Mouse (Mus musculus): ENCODE data around the gene Padi3.

Gene Padi3

DNA sequence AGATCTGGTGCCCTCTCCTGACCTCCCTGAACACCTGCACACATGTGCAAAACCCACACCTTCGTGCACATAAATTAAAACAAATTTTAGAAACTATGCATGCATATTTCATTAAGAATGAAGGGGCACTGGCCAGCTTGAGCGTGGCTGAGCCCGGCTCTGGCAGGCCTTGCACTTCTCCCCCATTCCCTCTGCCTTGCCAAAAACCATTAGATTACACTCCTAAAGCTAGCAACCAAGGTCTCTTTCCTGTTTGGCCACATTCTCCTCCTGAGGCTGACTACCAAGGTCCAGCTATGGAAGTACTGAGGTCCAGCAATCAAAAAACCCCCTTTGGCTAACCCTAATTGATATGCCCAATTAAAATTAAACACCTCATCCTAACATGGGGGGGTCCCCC is 13.7 kb downstream of the Padi3 start:
- TF ChIP-seq GATA4 (IDR thresholded peaks at IDR 0.05; ENCODE audit: insufficient replicate concordance, low read length): no peak

DNA sequence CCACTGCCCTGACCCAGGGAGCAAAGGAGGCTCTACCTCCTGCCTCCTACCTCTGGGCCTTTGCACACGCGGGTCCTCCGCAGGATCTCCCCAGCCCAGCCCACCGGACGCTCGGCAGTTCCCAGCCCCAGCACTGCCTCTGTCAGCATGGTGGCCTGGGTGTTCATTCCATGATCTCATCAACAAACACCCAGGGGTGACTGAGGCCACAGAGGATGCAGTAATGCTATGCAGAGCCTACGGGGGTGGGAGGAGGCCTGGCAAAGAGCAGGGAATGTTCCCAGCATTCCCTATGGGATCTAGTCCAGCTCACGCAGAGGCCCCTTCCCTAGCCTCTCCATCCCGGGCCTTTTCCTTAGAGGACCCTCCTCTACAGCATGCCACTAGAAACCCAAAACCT is 15.8 kb downstream of the Padi3 start:
- no peak for TF ChIP-seq GATA4 (IDR thresholded peaks at IDR 0.05; ENCODE audit: insufficient replicate concordance, low read length)

DNA sequence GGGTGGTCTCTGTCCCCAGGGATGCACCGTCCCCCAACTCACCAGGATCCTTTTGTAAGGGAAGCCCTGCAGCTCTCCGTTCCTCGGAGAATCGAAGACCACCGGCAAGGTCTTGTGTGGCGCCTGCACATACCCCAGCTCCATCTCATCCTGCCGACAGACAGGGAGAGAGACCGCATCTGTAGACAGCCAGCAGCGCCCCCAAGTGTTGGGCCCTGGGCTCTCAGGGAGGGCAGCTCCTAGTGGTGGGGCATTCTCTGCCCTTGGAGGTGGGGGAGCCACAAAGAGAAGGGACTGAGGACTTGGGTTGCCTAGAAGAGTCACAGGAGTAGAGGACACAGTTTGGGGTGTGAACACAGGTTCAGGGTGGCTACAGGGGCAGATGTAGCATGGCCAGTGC is 16.7 kb downstream of the Padi3 start:
- no peak for TF ChIP-seq GATA4 (IDR thresholded peaks at IDR 0.05; ENCODE audit: insufficient replicate concordance, low read length)

DNA sequence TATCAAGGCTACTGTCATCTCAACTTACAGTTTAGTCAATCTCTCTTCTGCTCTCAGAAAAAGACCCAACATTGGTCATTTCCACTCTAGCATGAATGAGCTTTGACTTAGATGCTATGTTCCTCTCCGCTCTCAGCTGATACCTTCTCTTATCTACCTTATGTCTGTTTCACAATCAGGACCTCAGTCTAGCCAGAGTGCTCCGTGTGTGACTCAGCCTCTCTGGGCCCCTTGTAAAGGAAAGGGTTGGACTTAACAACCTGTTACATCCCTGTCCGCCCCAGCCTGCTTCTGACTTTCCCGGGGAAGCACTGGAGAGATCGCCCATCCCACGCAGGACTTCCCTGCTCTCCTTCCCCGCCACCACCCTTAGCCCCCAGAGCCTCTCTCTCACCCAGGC is 17.9 kb downstream of the Padi3 start:
- no peak for TF ChIP-seq GATA4 (IDR thresholded peaks at IDR 0.05; ENCODE audit: insufficient replicate concordance, low read length)

DNA sequence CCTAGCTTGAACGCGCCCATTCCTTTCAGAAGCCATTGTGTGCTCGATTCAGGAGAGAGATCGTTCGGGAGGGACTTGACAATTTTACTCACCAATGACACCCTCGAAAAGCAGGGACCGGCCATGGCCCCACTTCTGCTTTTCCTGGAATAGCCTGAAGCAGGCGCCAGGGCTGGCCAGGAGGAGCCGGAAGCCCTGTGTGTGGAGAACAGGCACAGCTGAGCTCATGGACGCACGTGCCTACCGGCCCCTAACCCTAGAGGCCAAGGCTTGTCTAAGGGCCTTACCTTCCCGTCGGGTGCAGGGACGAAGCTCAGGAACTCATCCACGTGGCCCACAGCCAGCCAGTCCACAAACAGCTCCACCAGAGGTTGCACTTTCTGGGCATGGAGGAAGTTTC is 19.4 kb downstream of the Padi3 start:
- no peak for TF ChIP-seq GATA4 (IDR thresholded peaks at IDR 0.05; ENCODE audit: insufficient replicate concordance, low read length)

DNA sequence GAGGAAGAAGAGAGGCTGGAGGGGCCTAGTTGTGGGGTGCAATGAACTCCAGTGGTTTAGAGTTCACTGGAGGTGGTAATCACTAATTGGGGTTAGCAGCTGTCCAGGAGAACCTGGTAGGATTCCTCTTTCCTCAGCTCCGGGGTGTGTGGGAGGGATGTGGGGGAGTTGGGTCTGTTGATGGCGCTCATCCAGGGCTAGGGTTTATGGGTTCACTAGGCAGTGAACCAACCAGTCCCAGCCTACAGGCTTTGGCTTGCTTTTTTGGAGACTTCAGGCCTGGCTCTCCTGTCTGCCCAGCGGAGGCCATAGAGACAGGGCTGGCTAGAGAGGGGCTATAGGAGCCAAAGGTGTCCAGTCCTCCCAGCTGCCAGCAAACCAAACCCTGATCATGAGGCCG is 20.5 kb downstream of the Padi3 start:
- TF ChIP-seq GATA4 (IDR thresholded peaks at IDR 0.05; ENCODE audit: insufficient replicate concordance, low read length): no peak

DNA sequence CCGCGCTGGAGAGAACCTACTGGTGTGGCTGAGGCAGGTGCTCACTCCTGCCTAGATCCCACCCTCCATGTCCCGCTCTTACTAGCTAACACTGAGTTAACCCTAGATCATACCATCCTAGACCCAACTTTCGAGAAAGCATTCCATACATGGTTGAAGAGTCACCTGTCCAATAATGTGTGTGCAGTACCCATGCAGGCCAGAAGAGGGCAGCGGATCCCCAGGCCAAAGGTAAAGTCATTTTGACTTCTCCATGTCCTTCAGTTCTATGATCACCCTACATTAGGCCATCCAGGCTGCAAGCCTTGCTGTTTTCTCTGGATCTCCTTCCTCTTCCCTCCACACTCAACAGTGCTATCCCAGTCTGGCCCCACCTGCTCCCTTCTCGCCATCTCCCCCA is 21.5 kb downstream of the Padi3 start:
- no peak for TF ChIP-seq GATA4 (IDR thresholded peaks at IDR 0.05; ENCODE audit: insufficient replicate concordance, low read length)

DNA sequence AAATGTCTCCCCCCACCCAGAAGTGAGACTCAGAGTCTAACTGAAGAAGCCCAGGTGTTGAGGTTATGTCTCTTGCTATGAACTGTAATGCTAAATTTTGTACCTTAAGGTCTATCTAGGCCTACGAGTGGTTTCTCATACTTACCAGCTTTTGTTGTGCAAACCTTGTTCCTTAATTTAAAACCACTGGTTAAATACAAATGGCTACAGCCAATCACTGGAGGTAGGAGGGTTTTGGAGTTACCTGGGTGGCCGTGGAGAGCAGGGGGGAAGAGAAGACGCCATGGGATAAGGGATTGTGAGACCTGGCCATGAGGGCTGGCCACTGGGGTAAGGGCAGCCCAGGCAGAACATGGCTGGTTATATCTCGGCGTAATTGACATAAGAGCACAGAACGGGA is 22.2 kb downstream of the Padi3 start:
- TF ChIP-seq GATA4 (IDR thresholded peaks at IDR 0.05; ENCODE audit: insufficient replicate concordance, low read length): no peak

DNA sequence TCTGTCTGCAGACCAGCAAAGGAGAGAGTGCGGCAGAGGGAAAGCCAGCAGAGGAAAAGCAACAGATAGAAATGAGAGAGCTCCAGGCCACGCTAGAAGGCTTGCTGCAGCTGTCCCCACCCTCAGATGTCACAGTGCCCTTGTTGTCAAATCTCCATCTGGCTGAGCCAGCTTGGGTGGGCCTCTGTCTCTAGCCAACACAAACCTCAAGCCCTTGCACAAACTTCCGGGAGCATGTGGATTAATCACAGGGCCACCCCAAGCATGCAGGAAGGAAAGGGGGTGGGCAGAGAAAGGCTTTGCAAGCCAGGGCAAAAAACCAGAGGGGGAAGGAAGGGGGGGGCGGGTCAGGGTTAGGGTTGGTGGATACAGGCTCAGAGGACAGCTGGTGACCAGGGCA is 23.0 kb downstream of the Padi3 start:
- peak; percentile 74; the same call in 1 of the 2 replicates for TF ChIP-seq GATA4 (IDR thresholded peaks at IDR 0.05; ENCODE audit: insufficient replicate concordance, low read length)

DNA sequence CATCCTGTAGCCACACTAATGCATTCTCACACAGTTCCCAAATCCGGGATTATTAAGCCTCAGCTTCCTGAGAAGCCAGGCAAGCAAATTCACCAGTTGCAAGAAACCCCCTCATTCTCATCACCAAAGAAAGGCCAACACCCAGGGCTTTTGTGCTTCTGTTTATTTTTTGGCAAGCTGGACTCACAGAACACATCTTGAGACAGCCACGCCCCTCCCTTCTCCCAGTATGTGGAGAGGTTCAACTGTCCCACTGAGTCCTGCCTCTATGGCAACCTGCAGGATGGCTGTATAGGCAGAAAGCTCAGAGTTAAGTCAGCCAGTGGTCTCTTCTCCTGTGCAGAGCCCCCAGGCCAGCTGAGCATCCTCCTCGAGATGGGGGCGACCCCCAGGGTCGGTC is 25.2 kb downstream of the Padi3 start:
- TF ChIP-seq GATA4 (IDR thresholded peaks at IDR 0.05; ENCODE audit: insufficient replicate concordance, low read length): no peak

DNA sequence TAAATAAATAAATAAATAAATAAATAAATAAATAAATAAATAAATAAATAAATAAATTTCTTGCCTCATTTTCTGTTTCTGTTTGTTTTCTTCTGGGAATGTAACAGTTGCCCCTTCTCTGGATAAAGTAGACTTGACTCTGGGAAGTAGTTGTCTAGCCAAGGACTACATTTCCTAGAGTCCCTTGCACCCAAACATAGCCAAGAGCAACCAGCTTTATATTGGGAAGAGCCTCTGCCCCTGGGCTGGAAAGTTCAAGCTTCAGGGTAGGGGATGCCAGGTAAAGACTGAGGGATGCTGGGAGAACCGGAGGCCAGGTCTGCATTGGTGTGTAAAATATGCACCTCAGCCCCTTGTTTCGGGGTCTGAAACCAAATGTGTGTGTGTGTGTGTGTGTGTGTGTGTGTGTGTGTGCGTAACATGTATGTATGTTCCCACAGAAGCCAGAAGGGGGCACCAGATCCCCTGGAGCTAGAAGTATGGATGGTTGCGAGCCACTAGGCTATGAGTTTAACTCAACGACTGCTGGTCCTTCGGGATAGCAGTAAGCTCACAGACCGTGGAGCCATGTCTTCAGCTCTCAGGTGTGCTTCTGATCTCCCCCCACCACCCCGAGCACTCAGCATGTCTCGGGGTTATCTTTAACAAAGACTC is 26.0 kb downstream of the Padi3 start:
- no peak for TF ChIP-seq GATA4 (IDR thresholded peaks at IDR 0.05; ENCODE audit: insufficient replicate concordance, low read length)

DNA sequence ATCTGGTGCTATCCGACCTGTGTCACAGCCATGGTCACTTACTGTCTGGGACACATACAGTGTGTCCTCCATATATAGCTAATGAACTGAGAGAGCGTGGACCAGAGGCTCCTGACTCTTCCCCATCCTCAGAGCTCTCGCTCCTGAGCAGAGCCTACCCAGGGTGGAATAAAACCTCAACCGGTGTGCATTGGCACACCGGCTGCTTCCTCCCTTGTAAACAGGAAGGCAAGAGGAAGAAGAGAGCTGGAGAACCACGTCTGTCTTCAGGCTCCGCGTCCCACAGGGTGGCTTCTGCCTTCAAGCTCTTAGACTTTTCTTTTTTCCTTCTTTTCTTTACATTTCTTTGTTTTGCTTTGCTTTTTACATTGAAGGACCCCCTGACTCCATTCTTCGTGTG is 27.6 kb downstream of the Padi3 start:
- no peak for TF ChIP-seq GATA4 (IDR thresholded peaks at IDR 0.05; ENCODE audit: insufficient replicate concordance, low read length)

DNA sequence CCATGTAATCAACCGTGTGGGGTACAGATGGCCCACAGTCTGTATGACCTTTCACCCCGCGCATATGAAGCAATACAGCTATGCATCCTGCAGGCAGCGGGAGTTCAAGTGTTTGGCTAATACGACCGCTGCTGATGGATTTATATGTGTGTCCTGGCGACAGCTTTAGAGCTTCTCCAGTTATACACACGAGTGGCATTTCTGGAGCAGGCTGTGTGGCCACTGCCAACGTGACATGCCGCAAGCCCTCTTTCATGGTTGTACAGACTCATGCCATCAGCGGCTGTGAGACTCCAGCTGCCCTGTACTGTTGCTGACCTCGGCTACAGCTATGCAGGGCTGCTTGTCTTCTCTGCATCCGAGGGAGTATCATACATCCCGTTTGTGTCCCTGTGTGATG is 29.9 kb downstream of the Padi3 start:
- no peak for TF ChIP-seq GATA4 (IDR thresholded peaks at IDR 0.05; ENCODE audit: insufficient replicate concordance, low read length)

DNA sequence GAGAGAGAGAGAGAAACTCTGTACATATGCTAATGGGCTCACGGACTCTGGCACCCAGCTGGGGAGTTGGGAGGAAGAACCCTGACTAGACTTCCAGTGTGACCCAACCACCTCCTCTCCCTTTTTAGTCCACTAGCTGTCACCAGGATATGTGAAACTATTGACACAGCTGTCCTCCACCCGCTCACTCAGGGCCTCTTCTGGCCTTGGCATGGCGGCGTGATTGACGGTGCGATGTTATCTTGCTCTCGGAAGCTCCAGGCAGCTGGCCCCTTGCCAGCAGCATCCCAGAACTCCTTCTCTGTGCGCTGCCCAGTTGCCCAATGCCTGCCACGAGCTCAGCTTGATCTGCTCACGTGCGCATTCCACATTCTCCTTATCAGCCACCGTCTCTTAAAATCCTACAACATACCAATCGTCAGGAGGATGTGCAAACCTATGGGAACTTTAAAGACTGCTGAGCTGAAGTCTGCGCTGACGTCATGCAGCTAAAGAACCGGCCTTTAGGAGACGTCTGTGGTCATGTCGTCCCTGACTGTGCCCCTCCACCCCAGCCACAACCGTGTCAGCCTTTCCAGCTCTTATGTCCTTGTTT is 30.5 kb downstream of the Padi3 start:
- TF ChIP-seq GATA4 (IDR thresholded peaks at IDR 0.05; ENCODE audit: insufficient replicate concordance, low read length): no peak; the same call in 1 of the 2 replicates

DNA sequence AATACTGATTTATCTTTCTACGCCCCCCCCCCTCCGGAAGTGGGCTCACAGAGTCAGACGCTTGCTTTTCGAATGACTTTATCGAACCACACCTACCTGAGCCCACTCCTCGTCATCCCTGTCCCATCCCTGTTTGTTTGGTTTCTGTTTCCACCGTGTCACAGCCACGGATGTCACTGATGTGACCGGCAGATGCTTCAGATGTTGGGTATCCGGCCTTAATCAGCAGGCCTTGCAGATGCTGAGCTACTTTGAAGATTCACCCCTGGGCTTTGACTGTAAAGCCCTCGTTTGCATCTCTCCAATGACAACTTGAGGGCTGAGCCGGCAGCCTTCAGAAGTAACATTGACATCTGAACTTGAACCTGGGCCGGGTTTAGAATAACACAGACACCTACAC is 33.8 kb downstream of the Padi3 start:
- TF ChIP-seq GATA4 (IDR thresholded peaks at IDR 0.05; ENCODE audit: insufficient replicate concordance, low read length): no peak

DNA sequence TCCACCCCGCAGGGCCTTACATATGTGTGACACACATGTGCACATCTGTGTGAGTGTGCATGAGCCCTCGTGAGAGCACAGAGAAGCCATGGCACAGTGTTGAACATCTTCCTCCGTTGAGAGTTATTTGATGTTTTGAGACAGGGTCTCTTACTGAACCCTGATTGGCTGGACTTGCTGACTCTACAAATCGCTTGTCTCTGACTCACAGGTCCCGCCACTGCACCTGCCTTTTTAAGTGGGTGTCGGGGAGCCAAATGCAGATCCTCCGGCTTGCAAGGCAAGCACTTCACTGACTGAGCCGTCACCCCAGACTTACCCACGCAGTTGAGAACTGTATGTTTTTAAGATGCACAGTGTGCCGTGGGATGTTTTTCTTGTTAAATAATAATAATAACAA is 34.6 kb downstream of the Padi3 start:
- TF ChIP-seq GATA4 (IDR thresholded peaks at IDR 0.05; ENCODE audit: insufficient replicate concordance, low read length): no peak

DNA sequence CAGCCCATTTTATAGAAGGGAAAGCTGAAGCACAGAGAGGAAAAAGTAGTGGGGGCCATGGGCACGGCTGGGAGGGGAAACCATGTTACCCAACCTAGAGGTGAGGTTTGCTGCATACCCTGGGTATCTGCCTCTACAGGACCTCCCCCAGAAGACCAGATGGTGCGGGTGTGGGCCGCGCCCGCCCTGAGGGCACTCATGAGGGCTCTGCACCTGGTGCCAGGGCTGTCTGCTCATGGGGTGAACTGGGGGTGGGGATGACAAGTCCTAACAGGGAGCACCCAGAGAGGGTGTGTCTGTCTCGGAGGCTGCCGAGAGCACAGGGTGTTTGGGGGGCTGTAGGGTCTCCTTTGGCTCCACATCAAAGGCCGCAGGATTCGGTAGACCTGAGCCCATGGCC is 35.6 kb downstream of the Padi3 start:
- no peak for TF ChIP-seq GATA4 (IDR thresholded peaks at IDR 0.05; ENCODE audit: insufficient replicate concordance, low read length)
